Mouse (Mus musculus): ENCODE measurements around the gene Cxcl5. TPM values are rescaled to one million over a fixed set of nuclear protein-coding genes. Genes with fewer than 3 reads are reported as not detected.

Gene Cxcl5
- not detected for polyA plus RNA-seq (2017; shearing (Covaris generic))

DNA sequence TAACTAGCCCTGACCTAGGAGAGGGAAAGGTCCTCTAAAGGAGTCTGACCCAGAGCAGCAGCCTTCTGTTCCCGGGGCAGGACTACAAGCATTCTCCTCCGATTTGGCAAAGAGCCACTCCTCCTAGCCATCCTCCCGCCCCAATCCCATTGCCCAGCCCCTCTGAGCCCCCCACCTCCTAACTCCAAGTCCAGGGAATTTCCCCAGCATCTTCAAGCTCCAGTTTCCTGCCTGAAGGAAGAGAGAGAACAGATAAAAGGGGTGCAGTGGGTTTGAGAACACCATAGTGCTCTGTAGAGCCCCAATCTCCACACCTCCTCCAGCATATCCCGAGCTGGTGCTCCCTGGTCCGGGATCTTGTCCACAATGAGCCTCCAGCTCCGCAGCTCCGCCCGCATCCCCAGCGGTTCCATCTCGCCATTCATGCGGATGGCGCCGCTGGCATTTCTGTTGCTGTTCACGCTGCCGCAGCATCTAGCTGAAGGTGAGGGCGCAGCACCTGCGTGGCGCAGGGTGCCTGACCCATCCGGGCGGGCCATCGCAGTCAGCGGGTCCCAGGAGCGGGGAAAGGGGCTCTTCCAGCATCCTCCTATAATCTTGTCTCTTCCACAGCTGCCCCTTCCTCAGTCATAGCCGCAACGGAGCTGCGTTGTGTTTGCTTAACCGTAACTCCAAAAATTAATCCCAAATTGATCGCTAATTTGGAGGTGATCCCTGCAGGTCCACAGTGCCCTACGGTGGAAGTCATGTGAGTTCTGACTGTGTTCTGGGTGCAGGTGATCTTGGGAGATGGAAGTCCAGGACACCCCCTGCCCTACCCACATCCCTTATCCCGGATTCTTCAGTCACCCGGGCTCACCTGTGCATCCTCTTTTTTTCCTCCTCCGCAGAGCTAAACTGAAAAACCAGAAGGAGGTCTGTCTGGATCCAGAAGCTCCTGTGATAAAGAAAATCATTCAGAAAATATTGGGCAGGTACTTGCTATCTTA is at the start of gene Cxcl5:
TSS of gene Cxcl5 (plus strand) at position 284 of the 989 bp plus-strand sequence.

DNA sequence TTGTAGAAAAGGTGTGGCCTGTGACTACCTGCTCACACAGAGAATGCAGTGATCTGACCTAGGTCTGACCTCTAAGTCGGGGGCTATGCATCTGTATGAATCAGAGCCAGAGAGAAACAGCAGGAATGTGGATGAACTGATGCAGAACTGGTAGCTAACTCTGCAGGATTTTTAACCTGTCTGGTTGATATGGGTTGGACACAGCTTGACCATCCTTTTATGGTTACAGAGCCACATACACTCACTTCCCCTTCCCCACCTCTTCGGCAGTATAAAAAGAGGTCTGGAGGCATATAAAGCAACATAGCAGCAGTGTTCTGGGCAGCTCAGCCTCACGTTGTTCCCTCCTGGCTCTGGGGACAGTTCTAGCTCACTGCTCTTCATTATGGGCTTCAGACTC is 9.1 kb downstream of the Cxcl5 start, which contains the start of gene Ppbp:
TSS of gene Ppbp (plus strand) at position 301 of the 400 bp plus-strand sequence.

DNA sequence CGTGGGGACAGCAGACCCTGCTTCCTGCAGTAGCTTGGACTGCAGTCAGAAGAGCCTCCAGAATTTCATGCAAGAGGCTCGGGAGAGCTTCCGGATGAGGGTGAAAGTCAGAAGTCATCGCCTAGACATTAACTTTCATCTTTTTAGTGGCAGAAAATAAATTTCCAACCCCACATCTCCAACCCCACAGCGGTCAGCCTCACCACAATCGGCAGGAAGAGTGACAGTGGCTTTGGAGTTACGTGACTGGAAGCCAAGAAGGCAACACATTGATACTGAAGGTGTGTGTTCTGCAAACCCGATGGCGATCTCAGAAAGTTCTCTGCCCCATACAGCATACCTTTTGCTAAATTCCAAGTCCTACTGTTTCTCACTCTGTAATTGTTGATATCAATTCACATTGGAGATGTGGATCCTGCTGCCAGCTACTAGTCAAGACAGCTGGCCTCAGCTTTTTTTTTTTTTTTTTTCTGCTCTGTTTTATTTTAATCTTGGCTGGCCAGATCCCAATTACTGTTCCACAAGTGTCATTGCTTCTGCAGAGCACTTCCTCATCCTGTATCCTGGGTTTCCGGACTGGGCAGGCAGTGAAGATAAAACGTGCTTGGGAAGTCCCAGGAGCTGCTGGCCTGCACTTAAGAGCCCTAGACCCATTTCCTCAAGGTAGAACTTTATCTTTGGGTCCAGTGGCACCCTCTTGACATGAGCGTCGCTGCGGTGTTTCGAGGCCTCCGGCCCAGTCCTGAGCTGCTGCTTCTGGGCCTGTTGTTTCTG is 12.9 kb downstream of the Cxcl5 start, which contains the start of gene Pf4:
TSS of gene Pf4 (plus strand) at position 556 of the 774 bp plus-strand sequence.

DNA sequence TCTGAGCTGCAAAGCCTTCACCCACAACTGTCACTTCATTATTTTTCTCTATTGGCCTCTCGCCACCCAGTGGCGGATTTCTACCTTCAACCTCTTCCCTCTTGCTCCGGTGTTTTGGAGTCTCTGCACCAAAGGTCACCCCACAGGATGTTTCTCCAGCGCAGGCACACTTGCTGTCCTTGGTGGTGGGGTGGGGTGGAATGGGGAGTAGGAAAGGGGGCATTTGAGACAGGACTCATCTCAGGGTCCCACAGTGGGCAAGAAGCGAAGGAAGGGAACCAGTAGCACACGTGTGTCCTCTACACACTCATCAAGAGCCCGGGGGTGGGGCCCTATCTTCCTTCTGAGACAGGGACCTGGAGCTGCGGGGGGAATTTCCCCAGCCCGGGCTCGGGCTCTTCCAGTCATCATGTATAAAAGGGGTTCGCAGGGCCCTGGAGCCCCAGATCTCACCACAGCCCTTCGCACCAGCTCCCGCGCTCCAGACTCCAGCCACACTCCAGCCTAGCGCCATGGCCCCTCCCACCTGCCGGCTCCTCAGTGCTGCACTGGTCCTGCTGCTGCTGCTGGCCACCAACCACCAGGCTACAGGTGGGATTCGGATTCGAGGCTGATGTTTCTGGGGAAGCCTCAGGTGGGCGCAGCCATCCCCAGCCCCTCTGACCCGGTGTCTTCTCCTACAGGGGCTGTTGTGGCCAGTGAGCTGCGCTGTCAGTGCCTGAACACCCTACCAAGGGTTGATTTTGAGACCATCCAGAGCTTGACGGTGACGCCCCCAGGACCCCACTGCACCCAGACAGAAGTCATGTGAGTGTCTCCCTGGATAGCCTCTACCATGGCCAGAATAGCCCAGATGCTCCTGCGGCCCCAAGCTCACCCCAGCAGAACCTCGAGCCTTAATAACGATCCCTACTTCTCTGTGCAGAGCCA is 26.8 kb downstream of the Cxcl5 start, which contains the start of gene Cxcl3:
TSS of gene Cxcl3 (plus strand) at position 445 of the 930 bp plus-strand sequence.

DNA sequence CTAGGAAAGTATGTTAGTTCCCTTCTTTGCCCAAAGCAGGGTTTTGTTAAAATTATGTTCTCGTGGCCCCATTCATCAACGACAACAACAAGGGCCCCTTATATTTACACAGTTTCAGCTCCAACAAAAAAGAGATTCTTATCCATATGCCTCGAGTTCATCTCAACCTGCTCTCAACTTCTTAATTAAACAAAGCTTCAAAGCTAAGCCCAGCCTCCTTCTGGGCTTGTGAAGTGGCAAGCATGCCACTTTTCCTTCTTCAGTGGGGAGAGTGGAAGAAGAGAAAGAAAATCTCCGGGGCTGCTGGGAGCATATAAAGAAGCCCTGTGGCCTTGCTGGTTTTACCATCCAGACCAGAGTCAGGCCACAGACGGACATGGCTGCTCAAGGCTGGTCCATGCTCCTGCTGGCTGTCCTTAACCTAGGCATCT is 35.0 kb downstream of the Cxcl5 start, which contains the start of gene Cxcl15:
TSS of gene Cxcl15 (plus strand) at position 340 of the 431 bp plus-strand sequence.

Other genes starting within 250 kb of the Cxcl5 start
- 0.11 TPM for gene Afm, start 240.4 kb upstream of the Cxcl5 start, polyA plus RNA-seq (2017; shearing (Covaris generic))
- not detected for gene 5830473C10Rik, start 198.3 kb upstream of the Cxcl5 start, polyA plus RNA-seq (2017; shearing (Covaris generic))
- 0.48 TPM for gene Rassf6, start 118.7 kb upstream of the Cxcl5 start, polyA plus RNA-seq (2017; shearing (Covaris generic))
- gene Ppbp, start 9.2 kb downstream of the Cxcl5 start, polyA plus RNA-seq (2017; shearing (Covaris generic)) = 0.22 TPM
- gene Pf4, start 13.1 kb downstream of the Cxcl5 start, polyA plus RNA-seq (2017; shearing (Covaris generic)) = not detected
- 0.38 TPM for gene Cxcl3, start 26.7 kb downstream of the Cxcl5 start, polyA plus RNA-seq (2017; shearing (Covaris generic))
- gene Cxcl15, start 35.2 kb downstream of the Cxcl5 start, polyA plus RNA-seq (2017; shearing (Covaris generic)) = not detected
- gene Cxcl1, start 131.9 kb downstream of the Cxcl5 start, polyA plus RNA-seq (2017; shearing (Covaris generic)) = not detected
- gene Cxcl2, start 144.5 kb downstream of the Cxcl5 start, polyA plus RNA-seq (2017; shearing (Covaris generic)) = 0.87 TPM
- gene Mthfd2l, start 171.8 kb downstream of the Cxcl5 start, polyA plus RNA-seq (2017; shearing (Covaris generic)) = 16.6 TPM

Measured in CD4-positive, CD25-positive, alpha-beta regulatory T cell (primary cell).